Mouse (Mus musculus): Measurements from ENCODE around the gene Inpp4a. TPM values are rescaled to one million over a fixed set of nuclear protein-coding genes. Genes with fewer than 3 reads are reported as not detected.

The Inpp4a gene
- total RNA-seq, 2 experiments from 2014 or later = 18.4 to 23.5 TPM

DNA sequence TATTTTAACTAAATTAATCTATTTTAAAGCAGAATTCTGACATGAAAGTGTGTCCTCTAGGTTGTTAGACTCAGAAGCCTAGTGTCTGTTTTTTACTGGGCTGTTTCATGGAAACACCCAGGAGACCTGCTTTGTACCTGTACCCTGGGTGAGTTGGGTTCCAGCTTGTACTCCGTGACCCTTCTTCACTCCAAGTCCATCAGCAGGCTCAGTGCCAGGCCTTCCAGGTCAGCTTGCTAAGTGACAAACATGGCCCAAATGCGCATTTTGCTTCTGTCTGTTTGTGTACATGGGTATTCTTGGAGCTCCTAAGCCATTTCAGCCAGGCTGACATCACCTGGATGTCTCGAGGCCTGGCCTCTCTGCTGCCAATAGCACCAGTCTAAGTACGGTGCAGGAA lies 23.5 kb downstream of the Inpp4a start:
- DNase-seq = no peak

DNA sequence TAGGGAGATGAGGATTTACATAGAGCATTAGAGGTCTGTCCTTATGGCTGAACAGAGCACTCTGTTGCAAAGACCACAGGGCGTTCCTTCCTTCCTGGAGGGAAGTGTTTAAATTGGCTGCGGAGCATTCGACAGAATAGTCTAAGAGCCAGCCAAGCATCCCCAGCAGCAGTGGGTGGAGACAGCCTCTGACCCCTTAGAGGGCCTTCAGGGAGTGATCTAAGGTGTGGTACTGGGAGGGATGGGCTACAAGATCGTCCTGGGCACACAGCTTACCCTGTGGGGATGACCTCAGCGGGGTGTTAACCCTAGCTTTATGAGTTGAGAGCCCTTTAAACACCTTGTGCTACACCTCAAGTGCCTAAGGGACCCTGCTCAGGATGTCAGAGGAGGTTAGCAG lies 24.9 kb downstream of the Inpp4a start:
- DNase-seq = no peak

DNA sequence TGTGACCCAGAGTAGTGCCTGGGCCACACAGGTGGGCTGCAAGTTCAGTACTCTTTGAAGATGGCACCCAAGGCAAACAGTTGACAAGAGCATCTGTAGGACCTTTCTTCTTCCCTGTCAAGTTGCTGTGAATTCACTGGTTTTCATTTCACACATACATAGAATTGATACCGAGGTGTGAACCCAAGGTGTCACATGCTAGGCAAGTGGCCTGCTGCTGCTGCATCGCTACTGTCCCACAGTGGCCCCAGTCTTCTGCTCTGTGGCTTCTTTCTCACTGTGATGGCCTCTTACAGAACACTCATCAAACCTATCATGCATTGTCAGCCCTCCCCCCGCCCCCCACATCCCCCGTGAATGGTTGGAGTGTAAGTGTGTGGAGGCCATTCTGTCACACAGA lies 27.6 kb downstream of the Inpp4a start:
- DNase-seq = no peak

DNA sequence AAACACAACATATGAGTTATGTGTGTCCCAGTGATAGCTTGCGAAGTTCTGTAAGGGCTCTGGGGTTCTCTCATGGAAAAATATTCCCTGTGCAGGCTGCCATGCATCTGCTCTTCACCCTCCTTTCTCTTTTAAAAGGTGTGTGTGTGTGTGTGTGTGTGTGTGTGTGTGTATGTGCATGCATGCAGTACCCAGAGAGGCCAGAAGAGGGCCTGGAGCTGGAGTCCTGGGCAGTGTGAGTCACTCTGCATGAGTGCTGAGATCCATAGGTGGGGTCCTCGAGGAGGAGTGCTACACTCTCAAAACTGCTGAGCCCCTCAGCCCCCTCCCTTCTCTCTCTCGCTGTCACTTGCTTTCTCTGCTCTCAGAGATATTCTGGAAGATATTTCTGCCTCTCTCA lies 29.5 kb downstream of the Inpp4a start:
- DNase-seq = no peak

DNA sequence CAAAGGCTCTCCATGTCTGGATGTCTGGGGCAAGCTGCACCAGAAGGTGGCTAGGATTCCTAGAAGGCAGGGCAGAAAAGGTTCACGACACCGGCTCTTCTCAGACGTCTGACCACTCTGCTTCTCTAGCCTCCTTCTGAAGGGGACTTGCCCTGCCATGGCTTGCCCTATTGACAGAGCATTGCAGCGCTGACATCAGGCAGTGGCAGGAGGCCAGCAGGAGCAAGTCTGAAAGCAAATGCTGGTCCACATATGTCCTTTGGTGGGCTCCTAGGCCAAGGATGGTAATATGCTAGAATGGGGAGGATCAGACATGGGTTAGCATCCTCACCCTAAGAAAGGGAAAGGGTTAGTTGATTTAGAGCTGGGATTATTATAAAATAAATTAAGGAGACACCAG lies 30.2 kb downstream of the Inpp4a start:
- no peak for DNase-seq

DNA sequence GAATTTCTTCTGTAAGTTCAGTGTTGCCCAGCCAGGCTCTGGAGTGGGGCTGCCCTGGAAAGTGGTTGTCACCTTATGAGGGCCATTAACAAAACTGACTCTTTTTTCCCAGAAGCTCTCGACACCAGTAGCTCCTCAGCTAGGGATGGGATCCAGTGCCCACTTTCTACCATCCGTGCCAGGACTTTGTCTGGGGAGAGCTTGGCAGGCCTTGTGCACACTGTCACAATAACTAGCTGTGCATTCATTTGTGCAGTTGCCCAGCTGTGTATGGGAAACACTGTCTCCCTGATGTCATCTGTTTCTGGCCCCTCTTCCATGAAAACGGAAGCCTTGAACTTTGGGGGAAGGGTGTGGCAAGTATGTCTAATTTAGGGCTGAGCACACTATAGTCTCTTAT lies 33.1 kb downstream of the Inpp4a start:
- no peak for DNase-seq

DNA sequence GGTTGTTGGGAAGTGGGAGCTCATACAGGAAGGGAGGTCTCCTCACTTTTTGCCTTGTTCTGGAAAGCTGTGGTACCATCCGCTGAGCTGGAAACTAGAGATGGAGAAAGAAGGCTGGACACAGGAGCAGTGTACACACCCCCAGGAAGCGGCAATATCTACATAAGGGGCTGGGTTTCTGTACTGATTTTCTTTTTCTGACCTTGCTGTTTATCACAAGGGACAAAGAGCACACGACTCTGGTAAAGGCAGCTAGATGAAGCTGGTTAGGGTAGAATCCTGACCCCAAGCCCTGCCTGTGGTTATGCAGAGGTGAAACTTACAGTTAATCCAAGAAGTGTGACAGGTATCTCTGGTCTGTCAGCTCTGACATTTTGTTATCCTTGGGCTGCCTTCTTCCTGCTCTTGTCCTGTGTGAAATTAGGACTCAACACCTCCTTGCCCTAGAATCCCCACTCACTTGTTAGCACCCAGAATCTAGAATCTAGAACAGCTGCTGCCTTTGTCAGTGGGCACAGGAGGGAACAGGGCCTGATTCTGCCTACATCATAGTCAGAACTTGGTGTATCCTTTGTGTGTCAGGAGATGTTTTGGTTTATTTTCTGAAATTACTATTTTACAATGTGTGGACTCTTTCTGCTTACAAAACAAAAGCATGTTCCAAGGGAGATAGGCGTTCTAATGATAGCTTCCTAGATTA lies 34.2 kb downstream of the Inpp4a start:
- DNase-seq = no peak

DNA sequence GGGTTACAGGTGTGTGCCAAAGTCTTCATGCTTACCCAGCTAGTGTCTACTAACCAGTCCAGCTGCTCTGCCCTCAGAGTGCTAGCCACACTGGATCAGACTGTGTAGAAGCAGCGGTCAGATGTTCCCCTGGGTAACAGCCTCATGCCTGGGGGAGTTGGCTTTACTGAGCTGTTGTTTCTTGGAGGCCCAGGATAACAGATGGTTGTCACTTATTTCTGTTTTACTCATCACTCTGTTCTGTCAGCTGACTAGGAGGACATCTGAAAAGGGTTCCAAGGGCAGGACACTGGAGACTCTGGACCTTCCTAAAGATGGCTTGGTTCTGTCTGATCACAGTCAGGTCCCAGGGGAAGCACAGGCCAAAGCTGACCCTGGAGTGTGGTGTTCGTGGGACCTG lies 36.4 kb downstream of the Inpp4a start:
- DNase-seq = no peak

DNA sequence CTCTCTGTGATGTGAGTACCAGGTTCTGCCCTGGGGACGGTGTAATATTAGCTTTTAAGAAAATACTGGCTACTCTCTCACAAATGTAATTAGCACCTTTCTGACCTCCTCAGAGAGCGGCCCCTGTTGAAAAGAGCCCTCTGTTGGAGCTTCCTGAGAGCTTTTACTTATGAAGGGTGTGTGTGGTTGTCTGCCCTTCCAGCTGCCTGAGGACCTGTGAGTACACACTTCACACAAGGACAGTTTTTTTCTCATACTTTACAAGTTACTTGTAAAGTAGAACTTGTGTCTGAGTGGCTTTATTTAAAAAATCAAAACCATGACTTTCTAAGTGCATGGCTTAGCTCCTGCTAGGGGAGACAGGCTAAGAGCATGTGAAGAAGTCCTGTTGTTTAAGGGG lies 37.1 kb downstream of the Inpp4a start:
- no peak for DNase-seq

DNA sequence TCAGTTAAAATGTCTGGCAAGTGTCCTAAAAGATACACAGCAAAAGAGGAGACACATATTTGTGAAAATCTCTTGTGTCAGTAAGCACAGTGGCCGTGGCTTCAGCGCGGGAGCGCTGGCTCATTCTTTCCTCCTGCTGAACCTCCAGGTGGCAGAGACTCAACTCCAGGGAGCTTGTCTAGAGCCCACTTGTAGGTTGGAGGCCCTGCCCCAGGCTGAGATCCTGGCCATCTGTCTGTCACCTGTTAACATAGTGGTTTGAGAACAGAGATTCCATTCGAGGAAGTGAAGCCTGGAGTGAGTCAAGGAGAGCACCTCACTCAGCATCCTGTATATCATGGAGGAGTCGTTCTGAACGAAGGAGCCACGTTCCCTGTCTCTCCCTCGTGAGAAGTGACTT lies 37.6 kb downstream of the Inpp4a start:
- no peak for DNase-seq

DNA sequence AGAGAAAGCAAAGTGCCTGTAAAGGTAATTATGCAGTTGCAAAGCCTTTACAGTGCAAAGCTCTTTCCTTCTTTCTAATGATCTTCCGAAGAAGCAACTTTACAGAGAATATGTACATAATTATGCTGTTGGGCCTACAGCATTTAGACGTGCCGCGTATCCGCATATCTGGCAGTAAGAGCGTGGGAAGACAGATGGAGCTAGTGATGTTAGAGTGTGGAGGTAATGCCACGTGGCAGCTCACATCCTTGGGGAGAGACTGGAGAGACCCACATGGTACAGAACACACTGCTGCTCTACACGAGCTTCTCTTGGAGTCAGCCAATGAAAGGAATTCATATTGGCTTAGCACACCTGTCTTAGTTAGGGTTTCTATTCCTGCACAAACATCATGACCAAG lies 39.5 kb downstream of the Inpp4a start:
- DNase-seq = no peak

DNA sequence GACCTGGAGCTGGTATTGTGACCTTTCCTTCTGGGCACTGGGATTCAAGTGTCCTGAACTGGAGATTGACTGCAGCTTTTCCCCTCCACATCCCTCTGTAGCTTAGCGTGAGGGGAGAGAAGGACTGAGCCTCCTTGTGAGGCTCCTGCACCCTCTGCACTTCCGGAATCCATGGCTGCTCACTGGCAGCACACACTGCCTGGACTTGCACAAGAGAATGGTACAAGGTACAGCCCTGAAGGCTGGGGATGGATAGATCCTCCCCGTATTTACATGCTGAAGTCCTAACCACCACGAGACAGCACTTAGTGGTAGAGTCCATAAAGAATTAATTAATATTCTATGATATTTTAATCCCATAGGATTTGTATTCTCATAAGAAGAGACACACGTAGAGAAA lies 41.7 kb downstream of the Inpp4a start:
- no peak for DNase-seq

DNA sequence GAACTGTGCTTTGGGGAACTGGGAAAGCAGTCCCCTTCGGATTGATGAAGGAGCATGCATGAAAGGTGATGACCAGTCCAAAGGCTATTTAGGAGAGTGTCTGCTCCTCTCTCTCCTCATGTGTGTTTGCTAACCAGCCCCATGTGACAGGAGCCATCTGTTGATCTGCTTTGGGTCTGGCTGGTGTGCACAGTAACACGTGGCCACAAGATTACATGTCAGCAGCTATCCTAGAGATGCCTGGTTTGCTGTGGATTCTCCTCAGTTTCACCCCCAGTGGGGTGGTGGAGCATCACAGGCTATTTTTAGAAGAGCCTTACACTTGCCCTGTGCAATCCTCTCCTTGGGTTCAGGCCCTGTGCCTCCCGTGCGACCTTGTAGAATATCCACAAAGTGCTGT lies 42.2 kb downstream of the Inpp4a start:
- peak; percentile 27 for DNase-seq

DNA sequence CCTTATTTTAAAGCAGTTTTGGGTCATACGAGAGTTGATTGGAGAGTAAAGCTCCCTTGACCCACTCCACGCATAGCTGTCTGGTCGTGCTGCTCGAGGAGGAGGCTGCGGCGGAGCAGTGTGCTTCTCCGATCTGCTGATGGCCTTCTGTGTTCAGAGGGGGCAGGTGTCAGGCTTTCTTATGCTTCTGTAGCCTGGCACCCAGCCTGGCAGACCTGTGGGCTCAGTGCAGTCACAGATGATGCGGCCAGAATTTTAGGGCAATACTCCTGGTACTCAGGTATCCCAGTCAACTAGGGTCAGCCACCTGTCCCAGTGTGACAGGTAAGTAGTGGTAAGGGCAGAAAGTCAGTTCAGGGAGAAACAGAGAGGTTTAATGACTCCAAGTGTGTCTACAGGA lies 42.9 kb downstream of the Inpp4a start:
- no peak for DNase-seq

DNA sequence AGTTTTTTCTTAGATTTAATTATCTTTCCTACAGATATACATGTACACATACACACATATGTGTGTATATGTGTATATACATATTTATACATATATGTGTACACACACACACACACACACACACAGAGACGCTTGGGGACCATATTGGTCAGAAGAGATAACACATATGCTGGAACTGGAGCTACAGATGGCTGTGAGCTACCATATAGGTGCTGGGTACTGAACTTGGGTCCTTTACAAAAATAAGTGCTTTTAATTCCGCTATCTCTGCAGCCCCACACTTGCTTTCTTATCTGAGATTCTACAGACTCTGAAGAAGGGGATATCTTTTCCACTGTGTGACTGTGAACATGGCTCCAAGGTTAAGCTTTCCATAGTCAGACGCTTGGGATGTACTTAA lies 43.6 kb downstream of the Inpp4a start:
- DNase-seq = no peak

DNA sequence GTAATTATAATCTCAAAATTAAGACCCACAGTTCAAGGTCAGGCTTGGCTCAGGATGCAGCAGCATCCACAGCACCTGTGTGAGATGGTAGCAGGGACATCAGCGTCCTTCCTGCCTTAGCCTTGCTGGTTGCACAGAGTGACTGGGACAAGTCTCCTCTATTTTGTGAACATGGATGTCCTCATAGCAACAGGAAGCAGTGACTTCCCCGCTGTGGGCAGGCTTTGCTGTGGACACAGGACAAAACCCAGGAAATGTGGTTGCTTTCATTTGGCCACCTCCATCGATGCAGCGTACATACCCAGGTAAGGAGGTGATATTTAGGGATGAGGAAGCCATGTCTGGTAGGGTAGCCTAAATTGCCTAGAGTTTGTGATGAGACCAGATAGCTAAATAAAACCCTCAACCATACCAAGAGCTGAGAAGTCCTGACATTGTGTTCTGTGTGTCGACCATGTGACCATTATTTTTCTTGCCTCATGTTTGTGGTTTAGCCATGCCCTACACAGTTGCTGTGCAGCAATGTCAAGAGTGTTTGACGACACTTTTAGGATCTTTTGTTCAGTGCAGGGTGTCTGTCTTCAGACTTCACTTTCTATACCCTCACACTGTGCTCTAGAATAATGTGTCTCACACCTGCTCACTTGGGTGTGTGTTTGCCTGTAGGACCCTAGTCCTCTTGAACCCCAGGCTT lies 44.7 kb downstream of the Inpp4a start:
- no peak for DNase-seq

DNA sequence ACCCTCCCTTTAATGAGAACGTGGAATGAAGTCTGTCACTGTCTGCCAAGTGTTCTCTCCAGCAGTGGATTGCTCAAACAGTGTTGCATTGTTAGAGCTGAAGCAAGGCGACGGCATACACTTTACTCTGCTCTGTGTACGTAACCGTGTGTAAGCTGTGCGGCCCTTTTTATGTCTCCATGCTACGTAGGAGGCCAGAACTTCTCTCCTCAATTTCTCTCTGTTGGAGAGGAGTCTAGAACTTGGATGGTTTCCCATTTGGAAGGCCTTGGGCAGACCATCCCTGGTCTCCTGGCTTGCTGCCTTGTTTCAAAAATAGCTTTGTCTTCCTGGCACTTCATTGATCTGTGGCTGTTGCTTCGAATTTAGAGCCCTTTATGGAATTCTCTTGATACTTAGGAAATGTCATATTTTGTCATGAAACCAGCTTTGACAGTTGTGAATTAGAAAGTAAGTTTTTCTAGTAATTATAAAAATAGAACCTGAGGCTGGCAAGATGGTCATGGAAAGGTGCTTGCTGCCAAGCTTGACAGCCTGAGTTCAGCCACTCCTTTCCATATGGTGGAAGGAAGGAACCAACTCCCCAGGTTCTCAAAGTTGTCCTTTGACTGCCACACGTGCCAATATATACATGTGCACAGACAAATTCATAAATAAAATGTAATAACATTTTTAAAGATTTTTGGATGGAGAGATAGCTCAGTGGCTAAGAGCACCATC lies 47.9 kb downstream of the Inpp4a start:
- peak; percentile 62 for DNase-seq

DNA sequence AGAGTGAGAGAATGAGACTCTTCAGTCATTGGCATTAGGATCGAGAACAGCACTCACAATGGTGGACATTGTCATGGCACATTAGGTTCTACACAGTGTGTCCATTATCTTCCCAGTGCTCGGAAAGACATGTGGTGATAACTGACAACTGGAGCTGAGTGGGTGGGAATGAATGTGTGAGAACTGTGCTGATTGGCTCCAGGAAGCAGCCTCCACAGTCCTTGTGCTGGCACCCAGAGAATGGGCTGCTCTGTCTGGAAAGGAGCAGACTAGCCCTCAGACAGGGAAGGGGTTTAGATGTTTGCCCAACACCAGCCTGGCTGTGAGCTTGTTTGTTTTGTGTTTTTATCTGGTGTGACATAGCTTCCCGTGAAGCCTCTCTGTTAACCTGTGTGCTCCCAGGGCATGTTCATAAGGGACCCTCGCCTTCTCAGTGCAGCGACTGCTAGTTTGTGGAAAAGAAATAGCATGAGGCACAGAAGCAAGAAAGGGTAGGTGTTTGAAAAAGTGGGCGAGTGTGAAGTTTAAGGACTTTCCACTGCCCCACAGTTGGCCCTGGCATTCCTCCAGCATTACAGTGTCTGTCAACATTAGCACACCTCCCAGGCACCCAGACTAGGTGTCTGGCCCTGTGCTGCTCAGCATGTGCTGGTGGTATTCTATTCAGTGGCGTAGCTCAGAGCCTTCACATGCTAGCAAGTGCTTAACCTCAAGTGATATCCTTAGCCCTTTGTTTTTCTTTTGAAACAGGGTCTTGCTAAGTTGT lies 51.4 kb downstream of the Inpp4a start:
- peak; percentile 21 for DNase-seq

DNA sequence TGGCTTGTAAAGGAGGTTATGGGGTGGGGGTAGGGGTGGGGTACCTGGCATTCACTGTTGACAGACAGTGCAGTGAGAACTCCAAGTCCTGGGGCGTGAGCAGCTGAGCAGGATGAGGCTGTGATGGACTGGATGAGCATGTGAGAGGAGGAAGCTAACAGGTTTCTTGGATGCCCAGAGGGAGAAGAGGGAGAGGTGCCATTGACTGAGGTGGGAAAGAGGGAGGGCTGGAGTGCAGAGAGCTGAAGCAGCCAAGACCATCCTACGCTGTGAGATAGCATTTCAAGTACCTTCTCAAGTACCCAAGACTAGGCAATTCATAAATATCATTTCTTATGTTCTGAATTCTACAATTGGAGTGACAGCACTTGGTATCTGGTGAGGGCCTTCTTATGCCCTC lies 52.3 kb downstream of the Inpp4a start:
- DNase-seq = no peak

DNA sequence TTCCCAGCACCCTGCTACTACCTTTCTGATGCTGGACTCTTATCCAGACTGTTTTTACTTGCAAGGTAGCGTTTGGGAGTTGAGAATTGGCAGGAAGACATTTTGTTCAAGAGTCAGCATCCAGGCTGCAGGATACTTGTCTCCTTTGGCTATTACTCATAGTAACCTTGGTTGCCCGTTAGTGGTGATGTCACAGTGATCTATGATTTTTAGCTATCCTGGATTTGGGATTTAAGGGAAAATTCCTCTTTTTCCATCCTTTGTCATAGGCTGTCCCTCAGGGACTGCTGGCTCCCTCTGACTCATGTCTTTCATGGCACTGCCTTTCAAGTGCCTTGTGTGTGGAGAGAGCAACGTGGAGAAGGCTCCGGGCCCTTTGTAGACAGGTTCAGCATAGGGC lies 53.8 kb downstream of the Inpp4a start:
- DNase-seq = no peak

DNA sequence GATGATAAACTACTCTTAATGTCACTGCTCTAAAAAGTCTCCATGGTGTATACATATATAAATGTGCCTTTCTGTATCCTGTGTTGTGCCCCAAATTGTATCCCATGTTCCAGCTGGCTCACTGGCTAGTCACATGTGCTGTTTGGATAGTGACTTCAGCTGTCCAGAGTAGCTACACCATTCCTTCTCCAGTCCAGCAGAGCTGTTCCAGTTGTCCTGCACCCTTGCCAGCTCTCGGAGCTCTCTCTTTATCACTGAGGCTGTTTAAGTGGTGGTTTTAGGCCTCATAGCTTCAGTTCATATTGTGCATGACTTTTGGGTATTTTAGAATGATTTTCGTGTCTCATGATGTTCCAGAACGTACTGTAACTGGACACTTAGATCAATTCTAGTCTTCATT lies 55.8 kb downstream of the Inpp4a start:
- no peak for DNase-seq

DNA sequence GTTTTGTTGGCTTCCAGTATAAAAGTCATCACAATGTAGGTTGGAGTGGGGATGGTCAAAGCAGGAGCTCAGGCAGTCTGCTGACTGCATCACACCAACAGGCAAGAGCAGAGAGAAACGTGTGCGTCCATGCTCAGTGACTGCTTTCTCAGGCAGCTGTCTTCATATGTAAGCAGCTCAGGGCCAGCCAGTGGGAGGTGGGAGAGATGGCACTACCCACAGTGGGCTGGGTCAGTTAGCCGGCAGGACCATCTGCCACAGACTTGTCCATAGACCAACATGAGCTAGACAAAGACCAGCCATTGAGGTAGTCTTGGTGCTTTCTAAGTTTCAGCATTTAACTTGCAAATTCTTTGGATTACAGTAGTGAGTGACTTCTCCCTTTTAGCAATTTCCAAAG lies 56.6 kb downstream of the Inpp4a start:
- no peak for DNase-seq

DNA sequence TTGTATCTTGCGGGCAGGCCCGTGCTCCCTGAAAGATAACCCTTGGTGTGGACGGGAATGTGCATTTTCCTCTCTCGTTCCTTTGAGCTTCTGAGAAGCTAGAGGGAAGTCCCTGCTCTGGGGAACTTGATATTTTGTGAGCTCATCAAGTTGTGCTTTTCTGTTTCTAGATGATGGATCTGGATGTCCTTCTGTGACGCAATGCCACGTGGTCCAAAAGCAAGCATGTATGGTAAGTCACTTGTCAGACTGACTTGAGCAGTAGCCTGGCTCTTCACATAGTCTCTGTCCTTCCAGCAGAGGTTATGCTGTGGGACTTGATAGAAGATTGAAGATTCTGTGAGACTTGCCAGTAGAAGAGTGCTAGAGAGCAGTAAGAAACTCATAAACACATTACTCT lies 57.5 kb downstream of the Inpp4a start:
- DNase-seq = no peak

Data from adrenal gland, postnatal 10 days (tissue).